Mouse (Mus musculus) stomach, embryonic 14.5 days (tissue): ENCODE measurements around the gene Gm12216. TPM values are rescaled to one million over a fixed set of nuclear protein-coding genes. Genes with fewer than 3 reads are reported as not detected.
A peak's percentile ranks its signal among the peaks of the same experiment; 100 is the strongest.

ENCODE experiments used
- ATAC-seq: fragments of 200-750 bp; cut with Nextera tagmentation; 2 replicates; pipeline ENCODE4 v1.8.0; 2017; ENCODE audit warnings: low read depth, moderate TSS enrichment; ENCODE audit not compliant: insufficient number of reproducible peaks, insufficient read depth, low FRiP score
- H3K27ac ChIP-seq: fragments of 300-500 bp; sonication (generic); 2 replicates; pipeline ENCODE4 v1.5.1; 2014; ENCODE audit warnings: mild to moderate bottlenecking, low read length, moderate library complexity, mixed read lengths
- H3K27me3 ChIP-seq: fragments of 300-500 bp; sonication (generic); 2 replicates; pipeline ENCODE4 v1.6.1; 2014; ENCODE audit warnings: low read length, control low read depth, mixed read lengths; ENCODE audit not compliant: control insufficient read depth, insufficient read depth
- H3K36me3 ChIP-seq: fragments of 300-500 bp; sonication (generic); 2 replicates; pipeline ENCODE4 v1.6.1; 2014; ENCODE audit warnings: mild to moderate bottlenecking, control low read depth, low read length, moderate library complexity, mixed read lengths; ENCODE audit not compliant: control insufficient read depth, insufficient read depth
- H3K4me1 ChIP-seq: fragments of 300-500 bp; sonication (generic); 2 replicates; pipeline ENCODE4 v1.6.1; 2014; ENCODE audit warnings: low read length, control low read depth, mixed read lengths; ENCODE audit not compliant: control insufficient read depth, insufficient read depth
- H3K4me2 ChIP-seq: fragments of 300-500 bp; sonication (generic); replicated peaks from 2 replicates; pipeline ENCODE4 v1.6.1; 2014; ENCODE audit warnings: low read depth, low read length, control low read depth
- H3K4me3 ChIP-seq: fragments of 300-500 bp; sonication (generic); 2 replicates; pipeline ENCODE4 v1.5.1; 2014; ENCODE audit warnings: low read depth, low read length, control low read depth
- H3K9ac ChIP-seq: fragments of 300-500 bp; sonication (generic); replicated peaks from 2 replicates; pipeline ENCODE4 v1.6.1; 2014; ENCODE audit warnings: low read depth, mild to moderate bottlenecking, control low read depth, low read length, moderate library complexity, mixed read lengths
- H3K9me3 ChIP-seq: fragments of 300-500 bp; sonication (generic); 2 replicates; pipeline ENCODE4 v1.6.1; 2016; ENCODE audit warnings: low read depth, low read length, control low read depth; ENCODE audit not compliant: control insufficient read depth
- WGBS: fragments of 180-500 bp; shearing (Covaris S2); extraction: QIAGEN DNeasy Blood & Tissue Kit; methylation state at CpG from one replicate; pipeline ENCODE4 v1.1.7; 2014; 5-methylcytosine and 5-hydroxymethylcytosine counted together
- polyA plus RNA-seq: library from polyadenylated mRNA; unstranded; fragments of >200 nt; fragmentation: Nextera tagmentation; extraction: Ambion mirVana; gene quantifications from 2 replicates; pipeline ENCODE4 v1.2.1, GENCODE M21; 2014

The Gm12216 gene
- polyA plus RNA-seq, 1 experiment from 2014 or later, result 4.3 TPM

GRCm38 (mm10) chr11:53800036-53800435, 59.0 kb downstream of the Gm12216 start:
- 58% methylated on average over 4 of the region's 4 CpGs for WGBS

GRCm38 (mm10) chr11:53798041-53798711, 60.9 kb downstream of the Gm12216 start:
- Histone ChIP-seq H3K9ac (no peak overlapping the region), H3K27ac (no peak overlapping the region), H3K9me3 (no peaks in the 10 kb centered on the region), H3K4me3 (no peak overlapping the region), H3K36me3 (no peaks in the 10 kb centered on the region), H3K4me1 (peaks cover 33% of the 10 kb centered on the region), H3K4me2 (no peak overlapping the region), H3K27me3 (no peaks in the 10 kb centered on the region)
- no peak for ATAC-seq
- 84% methylated on average over 10 of the region's 10 CpGs for WGBS

More at GRCm38 (mm10) chr11:53800036-53800435, 59.0 kb downstream of the Gm12216 start:
- no peak for ATAC-seq
- no peaks in the 10 kb centered on the region for H3K9me3 ChIP-seq
- H3K36me3 ChIP-seq, result no peaks in the 10 kb centered on the region
- no peak overlapping the region for H3K27ac ChIP-seq
- peaks cover 27% of the 10 kb centered on the region for H3K4me1 ChIP-seq
- H3K4me3 ChIP-seq, result no peak overlapping the region
- no peaks in the 10 kb centered on the region for H3K27me3 ChIP-seq
- no peak overlapping the region for H3K4me2 ChIP-seq
- no peak overlapping the region for H3K9ac ChIP-seq

- Histone ChIP-seq H3K4me1 (peaks cover 33% of the 10 kb centered on the region), H3K4me3 (no peak overlapping the region), H3K9ac (no peak overlapping the region), H3K4me2 (no peak overlapping the region), H3K27me3 (no peaks in the 10 kb centered on the region), H3K9me3 (no peaks in the 10 kb centered on the region), H3K27ac (no peak overlapping the region), H3K36me3 (no peaks in the 10 kb centered on the region)
- 43% methylated on average over 6 of the region's 6 CpGs for WGBS
- ATAC-seq, result no peak
Observed at GRCm38 (mm10) chr11:53797386-53797920, 61.6 kb downstream of the Gm12216 start.

- H3K4me2 ChIP-seq, result 0 out of 2 replicates have a peak overlapping the region, but pooled peaks have one; percentile 5
- H3K27me3 ChIP-seq, result no peaks in the 10 kb centered on the region
- H3K36me3 ChIP-seq, result no peaks in the 10 kb centered on the region
- no peaks in the 10 kb centered on the region for H3K9me3 ChIP-seq
- 38% methylated on average over 12 of the region's 12 CpGs for WGBS
- H3K4me3 ChIP-seq, result no peak overlapping the region
- H3K4me1 ChIP-seq, result peaks cover 33% of the 10 kb centered on the region
- no peak for ATAC-seq
- H3K9ac ChIP-seq, result no peak overlapping the region
- H3K27ac ChIP-seq, result peak overlapping the region; percentile 21; the same call in 1 of the 2 replicates
Observed at GRCm38 (mm10) chr11:53796409-53797151, 62.5 kb downstream of the Gm12216 start.

- Histone ChIP-seq H3K27me3 (no peaks in the 10 kb centered on the region), H3K27ac (peak overlapping the region; percentile 0; the same call in 1 of the 2 replicates), H3K9ac (no peak overlapping the region), H3K36me3 (no peaks in the 10 kb centered on the region), H3K9me3 (no peaks in the 10 kb centered on the region), H3K4me2 (no peak overlapping the region), H3K4me1 (peaks cover 33% of the 10 kb centered on the region), H3K4me3 (no peak overlapping the region)
- ATAC-seq, result no peak
- WGBS, result 59% methylated on average over 8 of the region's 8 CpGs
Observed at GRCm38 (mm10) chr11:53795813-53796212, 63.2 kb downstream of the Gm12216 start.

- peaks cover 2% of the 10 kb centered on the region; the same call in 1 of the 2 replicates for H3K9me3 ChIP-seq
- H3K4me3 ChIP-seq, result no peak overlapping the region
- ATAC-seq, result peak; percentile 43; the same call in 1 of the 2 replicates
- H3K36me3 ChIP-seq, result no peaks in the 10 kb centered on the region
- H3K9ac ChIP-seq, result no peak overlapping the region
- 32% methylated on average over 25 of the region's 25 CpGs for WGBS
- no peak overlapping the region; the same call in 1 of the 2 replicates for H3K4me2 ChIP-seq
- peaks cover 33% of the 10 kb centered on the region for H3K4me1 ChIP-seq
- no peaks in the 10 kb centered on the region for H3K27me3 ChIP-seq
- H3K27ac ChIP-seq, result peak overlapping the region; percentile 81; the same call in 1 of the 2 replicates
Observed at GRCm38 (mm10) chr11:53794671-53795557, 64.1 kb downstream of the Gm12216 start.

- 76% methylated on average over 3 of the region's 3 CpGs for WGBS
- H3K27me3 ChIP-seq, result no peaks in the 10 kb centered on the region
- no peak overlapping the region for H3K4me2 ChIP-seq
- H3K27ac ChIP-seq, result 0 out of 2 replicates have a peak overlapping the region, but pooled peaks have one; percentile 81
- peaks cover 33% of the 10 kb centered on the region for H3K4me1 ChIP-seq
- H3K4me3 ChIP-seq, result no peak overlapping the region
- H3K9ac ChIP-seq, result no peak overlapping the region
- no peaks in the 10 kb centered on the region for H3K36me3 ChIP-seq
- ATAC-seq, result no peak
- H3K9me3 ChIP-seq, result peaks cover 2% of the 10 kb centered on the region; the same call in 1 of the 2 replicates
Observed at GRCm38 (mm10) chr11:53794015-53794414, 65.0 kb downstream of the Gm12216 start.

- H3K27ac ChIP-seq, result no peak overlapping the region
- WGBS, result 46% methylated on average over 3 of the region's 3 CpGs
- H3K4me1 ChIP-seq, result peaks cover 31% of the 10 kb centered on the region
- H3K4me2 ChIP-seq, result no peak overlapping the region
- no peak overlapping the region for H3K9ac ChIP-seq
- H3K27me3 ChIP-seq, result no peaks in the 10 kb centered on the region
- no peaks in the 10 kb centered on the region for H3K36me3 ChIP-seq
- ATAC-seq, result no peak
- peaks cover 2% of the 10 kb centered on the region; the same call in 1 of the 2 replicates for H3K9me3 ChIP-seq
- H3K4me3 ChIP-seq, result no peak overlapping the region
Observed at GRCm38 (mm10) chr11:53792986-53793385, 66.1 kb downstream of the Gm12216 start.
